ENCODE assay signal across 9 mouse cellular contexts in the genomic region with DNA sequence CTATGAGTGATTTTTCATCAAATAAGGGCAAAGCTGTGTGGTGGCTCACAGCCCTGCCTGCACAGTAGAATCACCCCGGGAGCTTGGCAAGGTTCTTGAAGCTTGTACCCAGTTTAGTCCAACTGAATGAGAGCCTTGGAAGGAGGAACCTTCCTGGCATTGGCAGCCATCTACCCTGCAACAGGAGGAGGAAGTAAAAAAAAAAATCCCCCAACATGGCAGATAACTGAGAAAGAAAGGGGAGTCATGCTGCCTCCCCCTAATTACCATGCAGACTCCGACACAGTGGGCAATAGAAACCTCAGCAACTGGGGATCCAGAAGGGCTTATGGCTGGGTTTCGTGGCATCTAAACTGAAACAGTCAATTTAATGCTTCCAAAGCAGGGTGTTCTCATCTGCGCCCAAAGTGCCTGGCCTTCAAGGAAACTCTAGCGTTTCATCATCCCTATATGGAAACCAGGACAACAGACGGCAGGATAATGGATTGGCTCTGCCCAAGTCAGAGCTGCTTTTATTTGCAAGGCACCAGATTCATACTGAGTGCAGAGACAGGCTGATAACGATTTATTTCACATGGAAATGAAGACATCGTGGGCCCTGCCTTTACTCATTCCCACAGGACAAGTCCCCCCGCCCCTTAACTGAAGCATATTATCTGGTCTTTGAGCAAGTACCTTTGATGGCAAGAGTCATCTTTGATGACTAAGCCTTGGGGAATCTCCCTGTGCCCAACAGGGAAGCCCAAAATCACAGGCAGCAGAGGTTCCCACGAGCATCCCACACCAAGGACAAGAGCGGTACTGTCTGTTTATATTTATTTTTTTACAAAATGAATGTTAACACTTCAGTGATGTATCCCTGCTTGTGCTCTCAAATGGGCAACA. TPM values are rescaled to one million over a fixed set of nuclear protein-coding genes. Genes with fewer than 3 reads are reported as not detected.
DNase-seq lines count a peak whose midpoint lies in the region; ATAC-seq and TF ChIP-seq lines count a peak whose summit lies in the region.
"Had no signal": no experiment of that assay in that cellular context is flagged by ENCODE, and none has a peak within 500 bp of the region (broad histone marks: within the 10 kb centered on the region; RNA-seq: fewer than 3 reads in every experiment).

No protein-coding gene starts in this region.

- peak overlapping the region; percentile 72 for H3K27ac ChIP-seq in forebrain, embryonic 14.5 days (ENCODE audit: low read depth, low read length)
- no peak overlapping the region for H3K27ac ChIP-seq in forebrain, embryonic 11.5 days (ENCODE audit: low read depth, low read length)
- peak overlapping the region; percentile 80 for H3K27ac ChIP-seq in forebrain, postnatal 0 days (ENCODE audit: low read depth, low read length)
- H3K27ac ChIP-seq: neural tube, embryonic 12.5 days had no signal

- TF ChIP-seq CTCF in forebrain, postnatal 0 days (IDR thresholded peaks at IDR 0.05; ENCODE audit: low read depth): no peak

- 48% methylated on average over 11 of the region's 11 CpGs for WGBS in forebrain, embryonic 14.5 days
- WGBS in forebrain, embryonic 11.5 days: 75% methylated on average over 11 of the region's 11 CpGs
- 31% methylated on average over 11 of the region's 11 CpGs for WGBS in forebrain, postnatal 0 days

- peak; percentile 74 for DNase-seq in forebrain, embryonic 14.5 days (ENCODE audit: low spot score)
- DNase-seq in forebrain, embryonic 11.5 days (ENCODE audit: low spot score): no peak
- DNase-seq in MN1 (ENCODE audit: low spot score): peak; percentile 82
- DNase-seq in forebrain, postnatal 0 days: peak; percentile 83
- peak; percentile 49 to 63 for DNase-seq in left cerebral cortex, postnatal 10 days (ENCODE audit: extremely low spot score in 1 of 2, low spot score in 2 of 2)
- no peak for DNase-seq in urinary bladder, postnatal 4 days (ENCODE audit: low spot score in 2 of 2)

- H3K4me1 ChIP-seq in forebrain, embryonic 14.5 days (ENCODE audit: control insufficient read depth, insufficient read depth, low read length): peaks cover 18% of the 10 kb centered on the region
- no peaks in the 10 kb centered on the region for H3K4me1 ChIP-seq in forebrain, embryonic 11.5 days (replicated peaks; ENCODE audit: control insufficient read depth, insufficient read depth, low read length)
- peaks cover 15% of the 10 kb centered on the region; the same call in 1 of the 2 replicates for H3K4me1 ChIP-seq in forebrain, postnatal 0 days (ENCODE audit: insufficient read depth)

- intact Hi-C loops in left cerebral cortex, postnatal 10 days (cut with DNase I): no loop called here

- no peaks in the 10 kb centered on the region for H3K36me3 ChIP-seq in forebrain, embryonic 14.5 days (ENCODE audit: control insufficient read depth, insufficient read depth, low read length)
- H3K36me3 ChIP-seq in forebrain, embryonic 11.5 days (ENCODE audit: control insufficient read depth, insufficient read depth, low read length): no peaks in the 10 kb centered on the region
- H3K36me3 ChIP-seq in forebrain, postnatal 0 days (ENCODE audit: insufficient read depth): no peaks in the 10 kb centered on the region
- H3K36me3 ChIP-seq: neural tube, embryonic 12.5 days had no signal

- peak; percentile 47; the same call in 1 of the 2 replicates for ATAC-seq in forebrain, embryonic 14.5 days
- ATAC-seq in forebrain, embryonic 11.5 days (replicated peaks; ENCODE audit: low FRiP score): no peak
- ATAC-seq in forebrain, postnatal 0 days: peak; percentile 77
- no peak for ATAC-seq in erythroblast, adult 5-6 weeks (replicated peaks; ENCODE audit: low FRiP score, poor library complexity, severe bottlenecking)
- no peak for ATAC-seq in erythroid progenitor cell, adult 5-6 weeks (replicated peaks; ENCODE audit: low FRiP score, poor library complexity, severe bottlenecking)

- no peak overlapping the region for H3K9ac ChIP-seq in forebrain, embryonic 14.5 days (ENCODE audit: low read length)
- H3K9ac ChIP-seq in forebrain, embryonic 11.5 days (ENCODE audit: low read length): no peak overlapping the region
- no peak overlapping the region for H3K9ac ChIP-seq in forebrain, postnatal 0 days
- H3K9ac ChIP-seq: neural tube, embryonic 12.5 days had no signal

- no peaks in the 10 kb centered on the region for H3K27me3 ChIP-seq in forebrain, embryonic 14.5 days (replicated peaks; ENCODE audit: control insufficient read depth, insufficient read depth, low read length)
- no peaks in the 10 kb centered on the region for H3K27me3 ChIP-seq in forebrain, embryonic 11.5 days (ENCODE audit: control insufficient read depth, insufficient read depth, low read length)
- H3K27me3 ChIP-seq in forebrain, postnatal 0 days (ENCODE audit: insufficient read depth, low read length): no peaks in the 10 kb centered on the region
- H3K27me3 ChIP-seq: neural tube, embryonic 12.5 days had no signal

- H3K4me2 ChIP-seq in forebrain, embryonic 14.5 days (ENCODE audit: low read length): 0 out of 2 replicates have a peak overlapping the region, but pooled peaks have one; percentile 3
- no peak overlapping the region for H3K4me2 ChIP-seq in forebrain, embryonic 11.5 days (ENCODE audit: low read depth, low read length, severe bottlenecking)
- H3K4me2 ChIP-seq in forebrain, postnatal 0 days (ENCODE audit: low read depth): peak overlapping the region; percentile 17
- H3K4me2 ChIP-seq: neural tube, embryonic 12.5 days had no signal

- H3K4me3 ChIP-seq in forebrain, embryonic 14.5 days (ENCODE audit: low read depth, low read length): no peak overlapping the region
- H3K4me3 ChIP-seq in forebrain, embryonic 11.5 days (ENCODE audit: low read depth, low read length): no peak overlapping the region
- no peak overlapping the region for H3K4me3 ChIP-seq in forebrain, postnatal 0 days (ENCODE audit: low read depth, low read length)
- H3K4me3 ChIP-seq: neural tube, embryonic 12.5 days had no signal

- H3K9me3 ChIP-seq in forebrain, embryonic 14.5 days (replicated peaks; ENCODE audit: control insufficient read depth, low read length): no peaks in the 10 kb centered on the region
- H3K9me3 ChIP-seq in forebrain, embryonic 11.5 days (ENCODE audit: control insufficient read depth, low read length): no peaks in the 10 kb centered on the region
- no peaks in the 10 kb centered on the region for H3K9me3 ChIP-seq in forebrain, postnatal 0 days (ENCODE audit: low read length)
- H3K9me3 ChIP-seq: neural tube, embryonic 12.5 days had no signal

RNA-seq across cellular contexts. Expression of a gene that starts 52.9 kb away (rescaled TPM):
- 28.2 and 35.2 TPM in 2 replicates for polyA plus RNA-seq in forebrain, embryonic 14.5 days (2014; fragmentation: Nextera tagmentation; extraction: Ambion mirVana)
- 38.6 and 46.7 TPM in 2 replicates for polyA plus RNA-seq in forebrain, embryonic 11.5 days (2014; fragmentation: Nextera tagmentation; extraction: Ambion mirVana)
- total RNA-seq in forebrain, postnatal 0 days (2014; rRNA removed): 28.4 and 34.1 TPM in 2 replicates
- polyA plus RNA-seq in forebrain, postnatal 0 days (2015; fragmentation: Nextera tagmentation; extraction: Ambion mirVana): 16.7 and 27.2 TPM in 2 replicates
- 10 to 100 TPM; 66.6 to 71.3 TPM for total RNA-seq in left cerebral cortex, postnatal 10 days (2021)
- total RNA-seq in erythroblast, adult 5-6 weeks (2015; ENCODE audit: low replicate concordance): 16.7 and 30.1 TPM in 2 replicates
- total RNA-seq in erythroblast, adult 5-6 weeks (2017; ENCODE audit: low replicate concordance): 21.6 and 38.2 TPM in 2 replicates
- 134 and 176 TPM in 2 replicates for total RNA-seq in erythroid progenitor cell, adult 5-6 weeks (2015; ENCODE audit: low replicate concordance)
- 139 and 203 TPM in 2 replicates for total RNA-seq in erythroid progenitor cell, adult 5-6 weeks (2017; ENCODE audit: low replicate concordance)

Comparison
In these comparisons a context has a peak if more than half of its experiments do, and no peak if none do; other contexts are left out.
1. ATAC-seq: peak in forebrain, embryonic 14.5 days (single experiment) and forebrain, postnatal 0 days (single experiment); none in forebrain, embryonic 11.5 days (single experiment), erythroblast, adult 5-6 weeks (single experiment) and erythroid progenitor cell, adult 5-6 weeks (single experiment).
2. DNase-seq: peak in forebrain, embryonic 14.5 days (single experiment), MN1 (single experiment), forebrain, postnatal 0 days (single experiment) and left cerebral cortex, postnatal 10 days (2 of 2); none in forebrain, embryonic 11.5 days (single experiment) and urinary bladder, postnatal 4 days (0 of 2).